Mouse (Mus musculus) G1E-ER4 (cell line): ENCODE measurements around the gene Aven. TPM values are rescaled to one million over a fixed set of nuclear protein-coding genes. Genes with fewer than 3 reads are reported as not detected.

ENCODE experiments used
- GATA1 ChIP-seq: IDR thresholded peaks from one replicate; pipeline ENCODE4 v1.8.0; 2012; ENCODE audit warnings: low read length, inconsistent platforms
- polyA plus RNA-seq: library from polyadenylated mRNA; stranded (reverse); fragments of >175 nt; gene quantifications from 2 replicates; pipeline ENCODE4 v1.2.3, GENCODE M21; 2012

The Aven gene
- polyA plus RNA-seq, 1 experiment: 12.4 TPM

DNA sequence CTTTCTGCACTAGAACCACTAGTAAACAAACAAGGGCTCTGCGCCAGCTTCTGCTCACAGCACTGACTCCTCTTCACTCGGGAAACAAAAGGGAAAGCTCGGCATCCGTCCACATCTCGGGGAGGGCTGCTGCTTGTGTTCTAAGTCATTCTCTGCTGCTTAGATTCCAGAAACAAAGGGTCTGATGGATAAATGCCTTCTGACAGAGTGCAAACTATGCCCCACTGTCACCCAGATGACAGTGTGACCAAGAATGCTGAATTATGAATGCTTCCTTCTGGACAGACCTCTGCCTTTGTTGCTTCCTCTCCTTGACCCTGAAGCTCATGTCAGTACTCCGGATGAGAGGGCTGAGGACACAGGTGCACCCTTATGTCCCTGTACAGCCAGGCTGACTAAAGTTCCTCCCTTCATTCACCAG is 98.7 kb downstream of the Aven start:
- no peak for TF ChIP-seq GATA1

DNA sequence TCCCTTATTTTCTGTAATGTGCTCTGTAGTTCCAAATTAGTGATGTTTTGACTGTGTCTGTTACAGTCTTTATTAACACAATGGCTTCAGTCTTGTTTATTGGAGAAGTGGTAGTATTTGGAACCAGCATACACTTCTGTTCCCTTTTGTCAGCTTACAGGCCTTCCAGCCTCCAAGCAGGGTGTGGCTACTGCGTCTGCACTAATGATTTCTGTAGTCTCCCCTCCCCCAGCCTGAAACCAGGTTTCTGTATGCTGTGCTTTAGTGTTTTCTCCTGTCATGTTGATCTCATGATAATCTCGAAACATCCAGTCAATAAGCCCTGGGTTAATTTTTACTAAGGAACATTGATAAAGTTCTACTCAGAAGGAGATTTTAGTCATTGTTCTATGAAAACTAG is 100.6 kb downstream of the Aven start:
- TF ChIP-seq GATA1: no peak

GRCm38 (mm10) chr2:112593781-112594180 is 101.0 kb downstream of the Aven start:
- no peak for TF ChIP-seq GATA1

DNA sequence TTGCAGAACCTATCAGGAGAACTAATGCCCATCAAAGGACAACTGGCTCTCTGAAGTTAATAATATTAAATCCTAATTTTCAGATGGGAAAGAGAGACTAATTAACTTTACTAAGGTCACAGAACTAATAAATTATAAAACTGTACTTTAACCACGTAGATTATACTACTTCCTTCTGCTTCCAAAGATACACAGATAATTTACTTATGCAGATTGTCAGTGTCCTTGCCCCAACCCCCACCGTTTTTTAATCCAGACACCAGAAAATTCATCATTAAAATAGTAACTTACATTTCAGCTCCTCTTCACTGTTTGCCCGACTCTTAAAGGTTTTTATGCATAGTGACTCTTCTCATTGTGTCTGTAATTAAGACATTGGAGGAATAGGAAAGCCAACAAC is 103.0 kb downstream of the Aven start:
- TF ChIP-seq GATA1: no peak

GRCm38 (mm10) chr2:112596415-112596814 is 103.7 kb downstream of the Aven start:
- TF ChIP-seq GATA1: no peak

DNA sequence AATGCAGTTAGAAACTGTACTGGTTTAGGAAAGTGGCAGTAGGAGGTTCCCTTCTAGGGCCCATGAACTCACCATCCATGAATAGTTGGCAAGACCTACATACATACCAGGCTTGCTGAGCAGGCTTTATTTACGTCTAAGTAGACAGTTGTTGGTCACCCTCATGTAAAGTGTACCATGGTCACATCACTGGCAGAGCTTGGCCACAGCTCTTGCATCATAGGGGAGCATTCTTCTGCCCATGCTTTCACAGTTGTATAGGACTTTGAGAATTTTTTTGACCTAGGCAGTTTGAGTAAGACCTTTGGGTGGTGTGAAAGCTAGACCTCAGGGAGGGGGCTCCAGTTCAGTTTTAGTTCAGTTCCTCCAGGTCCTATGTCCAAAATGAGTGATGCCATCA is 104.3 kb downstream of the Aven start:
- no peak for TF ChIP-seq GATA1

GRCm38 (mm10) chr2:112600222-112600621 is 107.5 kb downstream of the Aven start:
- no peak for TF ChIP-seq GATA1

- no peak for TF ChIP-seq GATA1
Observed at GRCm38 (mm10) chr2:112602487-112602886, 109.7 kb downstream of the Aven start.

GRCm38 (mm10) chr2:112606536-112606935 is 113.8 kb downstream of the Aven start:
- TF ChIP-seq GATA1: no peak

DNA sequence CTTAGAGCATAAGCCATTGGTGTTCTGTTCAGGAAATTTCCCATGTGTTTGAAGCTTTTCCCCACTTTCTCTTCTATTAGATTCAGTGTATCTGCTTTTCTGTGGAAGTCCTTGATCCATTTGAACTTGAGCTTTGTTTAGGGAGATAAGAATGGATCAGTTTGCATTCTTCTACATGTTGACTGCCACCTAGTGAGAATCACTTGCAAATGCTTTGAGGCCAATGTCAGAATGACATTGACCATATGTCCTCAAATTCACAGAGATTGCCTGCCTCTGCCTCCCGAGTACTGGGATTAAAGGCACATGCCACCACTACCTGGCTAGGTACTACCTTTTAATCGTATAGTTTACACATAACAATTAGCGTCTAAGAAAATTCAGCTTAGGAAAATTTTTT is 119.9 kb downstream of the Aven start:
- no peak for TF ChIP-seq GATA1

DNA sequence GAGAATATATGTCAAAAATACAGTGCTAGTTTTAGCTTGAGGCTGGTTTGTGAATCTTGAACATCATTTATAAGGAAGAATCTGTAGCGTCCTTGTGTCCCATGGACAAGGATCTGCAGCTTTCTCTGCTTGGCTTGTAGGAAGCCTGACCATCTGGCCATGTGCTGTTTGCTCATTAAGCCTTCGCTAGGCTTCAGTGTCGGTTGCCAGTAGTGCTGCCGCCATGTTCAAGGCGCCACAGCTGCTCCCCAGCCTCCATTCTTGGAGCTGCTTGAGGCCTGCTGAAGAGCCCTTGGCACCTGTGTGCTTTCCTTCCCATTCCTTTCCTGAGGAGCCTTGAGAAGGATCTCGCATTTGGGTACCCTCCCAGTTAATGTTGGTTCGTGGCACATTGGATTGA is 121.6 kb downstream of the Aven start:
- no peak for TF ChIP-seq GATA1

DNA sequence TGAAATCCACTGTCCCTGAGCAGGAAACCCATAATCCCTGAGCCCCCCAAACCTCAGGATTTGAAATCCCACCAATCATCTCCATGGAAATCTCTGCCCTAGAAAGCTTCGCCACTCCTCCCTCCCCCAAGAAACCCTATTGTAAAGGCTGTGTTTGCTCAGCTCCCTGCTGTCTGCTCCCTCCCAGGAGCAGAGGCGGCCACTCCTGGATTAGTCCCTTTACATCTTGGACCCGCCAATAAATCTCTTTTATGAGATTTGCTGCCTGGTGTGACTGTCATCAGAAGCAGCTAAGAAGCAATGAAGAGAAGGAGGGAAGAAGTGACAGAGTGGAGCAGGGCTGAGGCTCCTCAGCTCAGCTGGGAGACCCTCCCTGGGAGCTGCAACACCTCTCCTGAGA is 124.4 kb downstream of the Aven start:
- no peak for TF ChIP-seq GATA1

GRCm38 (mm10) chr2:112625156-112625555 is 132.4 kb downstream of the Aven start:
- TF ChIP-seq GATA1: no peak

DNA sequence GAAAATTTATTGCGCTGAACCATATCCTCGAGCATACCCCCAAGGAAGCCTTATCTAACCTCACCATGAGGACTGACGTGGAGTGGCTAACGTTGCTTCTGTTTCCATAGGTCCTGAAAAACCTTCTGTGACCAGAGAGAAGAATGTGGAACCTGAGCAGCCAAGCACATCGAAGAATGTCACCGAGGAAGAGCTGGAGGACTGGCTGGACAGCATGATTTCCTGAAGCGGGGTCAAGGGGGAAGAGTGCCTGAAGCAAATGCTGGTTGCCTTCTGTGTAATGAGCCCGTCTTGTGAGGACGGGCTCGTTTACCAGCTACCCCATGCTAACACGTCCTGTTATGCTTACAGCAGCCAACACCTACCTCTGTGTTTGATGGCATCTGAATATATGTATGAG is 137.9 kb downstream of the Aven start:
- no peak for TF ChIP-seq GATA1

DNA sequence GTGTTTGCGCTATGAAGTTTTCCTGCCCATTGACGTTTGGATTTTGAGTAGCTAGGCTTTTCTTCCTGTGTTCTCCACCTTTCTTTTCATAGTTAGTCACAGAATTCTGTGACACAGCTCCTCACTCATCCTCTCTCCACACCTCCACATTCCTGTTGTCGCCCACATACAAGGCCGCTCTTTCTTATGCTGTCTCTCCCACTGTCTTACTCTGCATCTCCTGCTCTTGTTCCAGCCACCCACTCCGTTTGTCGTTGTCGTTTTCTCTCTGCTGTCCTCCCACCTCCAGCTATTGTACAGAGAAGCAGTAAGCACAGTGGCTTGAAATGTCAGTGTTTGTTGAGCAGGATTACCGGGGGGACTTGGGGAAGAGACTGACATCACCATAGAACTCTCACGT is 139.8 kb downstream of the Aven start:
- TF ChIP-seq GATA1: no peak

DNA sequence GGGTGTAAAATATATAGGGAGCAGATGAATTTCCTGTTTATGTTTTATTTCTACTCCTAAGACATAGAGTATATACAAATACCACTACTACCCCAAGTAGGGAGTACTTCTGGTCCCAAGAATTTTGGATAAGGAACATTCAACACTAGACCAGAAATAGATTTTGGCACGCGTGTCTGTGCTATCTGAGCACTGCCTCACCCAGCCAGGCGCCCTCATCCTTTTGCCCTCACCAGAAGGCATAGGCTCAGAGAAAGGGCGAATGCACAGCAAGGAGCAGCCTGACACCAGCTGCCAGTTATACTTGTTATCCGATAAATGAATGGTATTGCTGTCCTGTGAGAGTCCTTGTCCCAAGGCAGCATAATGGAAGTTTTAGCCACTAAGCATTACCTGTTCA is 144.4 kb downstream of the Aven start:
- TF ChIP-seq GATA1: no peak

GRCm38 (mm10) chr2:112653836-112654235 is 161.1 kb downstream of the Aven start:
- TF ChIP-seq GATA1: no peak

- no peak for TF ChIP-seq GATA1
Observed at GRCm38 (mm10) chr2:112656131-112656530, 163.4 kb downstream of the Aven start.

DNA sequence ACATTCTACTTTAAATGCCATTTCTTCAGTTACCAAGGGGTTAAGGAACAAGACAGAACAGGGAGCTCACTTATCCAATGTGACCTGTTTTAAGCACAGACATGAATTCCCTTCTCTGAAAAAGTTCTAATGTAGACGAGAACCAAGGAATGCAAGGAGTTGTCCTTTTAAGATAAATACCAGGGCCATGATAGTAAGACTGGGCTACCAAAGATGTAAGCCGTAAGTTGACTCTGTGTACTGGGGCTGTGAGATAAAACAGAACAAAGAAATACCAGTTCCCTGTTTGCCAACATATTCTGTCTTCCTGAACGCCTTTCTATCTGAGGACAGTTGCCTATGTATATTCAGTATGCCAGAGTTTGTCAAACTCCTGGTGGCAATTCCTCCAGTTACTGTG is 176.7 kb downstream of the Aven start:
- TF ChIP-seq GATA1: no peak

DNA sequence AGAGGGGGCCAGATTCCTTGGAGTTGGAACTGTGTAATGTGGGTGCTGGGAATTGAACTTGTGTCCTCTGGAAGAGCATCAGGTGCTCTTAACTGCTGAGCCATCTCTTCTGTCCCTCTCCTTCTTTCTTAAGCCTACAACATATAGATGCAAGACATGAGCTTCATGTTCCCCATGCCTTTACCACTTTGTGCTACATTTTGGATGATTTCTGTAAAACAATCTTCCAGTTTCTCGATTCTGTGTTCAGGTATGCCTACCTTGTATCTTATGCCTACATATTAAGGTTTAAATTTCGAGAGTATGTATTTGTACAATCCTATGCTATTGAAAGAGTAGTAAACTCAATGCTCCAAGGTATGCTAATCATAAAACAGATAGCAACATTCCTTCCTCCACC is 183.4 kb downstream of the Aven start:
- no peak for TF ChIP-seq GATA1
